Mouse (Mus musculus): ENCODE data around the gene Dis3. TPM values are rescaled to one million over a fixed set of nuclear protein-coding genes. Genes with fewer than 3 reads are reported as not detected.

The Dis3 gene
- total and polyA plus RNA-seq, 3 experiments: 42.2 to 159 (median 79.6) TPM

- TF ChIP-seq JUND (IDR thresholded peaks at IDR 0.05; ENCODE audit: low read depth, low read length) (no peak), SMC3 (IDR thresholded peaks at IDR 0.05; ENCODE audit: low read depth, low read length) (no peak), E2F4 (IDR thresholded peaks at IDR 0.05; ENCODE audit: borderline replicate concordance, low read depth, low read length) (0 out of 2 replicates have a peak, but pooled peaks have one; percentile 26), TAL1 (IDR thresholded peaks at IDR 0.05; ENCODE audit: low read length) (no peak), MAX (IDR thresholded peaks at IDR 0.05; ENCODE audit: low read length) (no peak), ELF1 (IDR thresholded peaks at IDR 0.05; ENCODE audit: low read depth, low read length) (peak; percentile 78), CTCF (IDR thresholded peaks at IDR 0.05 in 2 of 3, conservative IDR thresholded peaks at IDR 0.05 in 1 of 3; ENCODE audit: control insufficient read depth in 1 of 3, insufficient read depth in 1 of 3, low read depth in 2 of 3, low read length in 3 of 3, poor library complexity in 1 of 3, severe bottlenecking in 1 of 3) (no peak)
Observed at GRCm38 (mm10) chr14:99099967-99100587, 507 bp upstream of the Dis3 start (continued).

GRCm38 (mm10) chr14:99088947-99089346 lies 10.6 kb downstream of the Dis3 start:
- no peak for DNase-seq (ENCODE audit: low read depth, low spot score)
- TF ChIP-seq POLR2AphosphoS5 (IDR thresholded peaks at IDR 0.05; ENCODE audit: borderline replicate concordance, low read depth, low read length) (no peak), ZKSCAN1 (IDR thresholded peaks at IDR 0.05; ENCODE audit: low read depth, low read length) (no peak), TAL1 (IDR thresholded peaks at IDR 0.05; ENCODE audit: low read length) (no peak), ELF1 (IDR thresholded peaks at IDR 0.05; ENCODE audit: low read depth, low read length) (no peak), GABPA (IDR thresholded peaks at IDR 0.05; ENCODE audit: low read depth, low read length) (no peak), HCFC1 (IDR thresholded peaks at IDR 0.05; ENCODE audit: low read depth, low read length) (no peak), KAT2A (conservative IDR thresholded peaks at IDR 0.05; ENCODE audit: low read depth, low read length) (no peak), POLR2A (IDR thresholded peaks at IDR 0.05; ENCODE audit: control insufficient read depth in 1 of 2, insufficient read depth in 1 of 2, low read depth in 1 of 2, low read length in 2 of 2, poor library complexity in 1 of 2) (no peak), RCOR1 (IDR thresholded peaks at IDR 0.05; ENCODE audit: low read depth, low read length) (no peak), MAX (IDR thresholded peaks at IDR 0.05; ENCODE audit: low read length) (no peak), MEF2A (IDR thresholded peaks at IDR 0.05; ENCODE audit: extremely low read depth, insufficient replicate concordance, low read depth, low read length, poor library complexity, severe bottlenecking) (no peak), UBTF (IDR thresholded peaks at IDR 0.05; ENCODE audit: borderline replicate concordance, insufficient read depth, low read depth, low read length) (no peak)
- Histone ChIP-seq H3K9me3 (replicated peaks; ENCODE audit: insufficient read depth, low read length) (no peaks in the 10 kb centered on the region), H3K9ac (ENCODE audit: control insufficient read depth, low read depth, low read length, poor library complexity, severe bottlenecking) (no peak overlapping the region), H3K36me3 (ENCODE audit: control insufficient read depth in 1 of 2, insufficient read depth in 2 of 2, low read length in 2 of 2) (peaks cover 8 to 61% of the 10 kb centered on the region in 2 experiments), H3K27me3 (ENCODE audit: control insufficient read depth in 1 of 2, insufficient read depth in 2 of 2, low read length in 2 of 2) (no peaks in the 10 kb centered on the region), H3K4me1 (ENCODE audit: control insufficient read depth in 1 of 2, insufficient read depth in 2 of 2, low read length in 2 of 2) (no peaks in the 10 kb centered on the region; a peak in 1 of 4 replicates), H3K27ac (ENCODE audit: control insufficient read depth, low read depth, low read length) (no peak overlapping the region), H3K4me3 (ENCODE audit: control insufficient read depth in 1 of 2, insufficient read depth in 1 of 2, low read depth in 2 of 2, low read length in 2 of 2) (no peak overlapping the region), H3K79me2 (ENCODE audit: control insufficient read depth, insufficient read depth, low read length, poor library complexity) (peaks cover 2% of the 10 kb centered on the region; the same call in 1 of the 2 replicates)

- Histone ChIP-seq H3K9ac (ENCODE audit: control insufficient read depth, low read depth, low read length, poor library complexity, severe bottlenecking) (no peak overlapping the region), H3K36me3 (ENCODE audit: control insufficient read depth in 1 of 2, insufficient read depth in 2 of 2, low read length in 2 of 2) (peaks cover 6 to 35% of the 10 kb centered on the region in 2 experiments; a peak in 3 of 4 replicates), H3K27me3 (ENCODE audit: control insufficient read depth in 1 of 2, insufficient read depth in 2 of 2, low read length in 2 of 2) (no peaks in the 10 kb centered on the region), H3K27ac (ENCODE audit: control insufficient read depth, low read depth, low read length) (no peak overlapping the region), H3K9me3 (replicated peaks; ENCODE audit: insufficient read depth, low read length) (no peaks in the 10 kb centered on the region), H3K79me2 (ENCODE audit: control insufficient read depth, insufficient read depth, low read length, poor library complexity) (0 out of 2 replicates have a peak, but pooled peaks cover 2% of the 10 kb centered on the region), H3K4me1 (ENCODE audit: control insufficient read depth in 1 of 2, insufficient read depth in 2 of 2, low read length in 2 of 2) (no peaks in the 10 kb centered on the region; a peak in 1 of 4 replicates), H3K4me3 (ENCODE audit: control insufficient read depth in 1 of 2, insufficient read depth in 1 of 2, low read depth in 2 of 2, low read length in 2 of 2) (no peak overlapping the region)
- TF ChIP-seq TBP (IDR thresholded peaks at IDR 0.05; ENCODE audit: low read depth, low read length) (no peak), E2F4 (IDR thresholded peaks at IDR 0.05; ENCODE audit: borderline replicate concordance, low read depth, low read length) (no peak), NRF1 (IDR thresholded peaks at IDR 0.05; ENCODE audit: insufficient read depth, low read depth, low read length, poor library complexity, severe bottlenecking) (no peak), MAFK (IDR thresholded peaks at IDR 0.05; ENCODE audit: borderline replicate concordance, low read depth, low read length) (no peak), GABPA (IDR thresholded peaks at IDR 0.05; ENCODE audit: low read depth, low read length) (no peak)
- DNase-seq (ENCODE audit: low read depth, low spot score): no peak
Observed at GRCm38 (mm10) chr14:99071146-99071545, 28.4 kb downstream of the Dis3 start.

All from MEL (cell line).